ENCODE assay signal across 16 mouse cellular contexts in genomic region chr7:139074189-139074588, GRCm38 (mm10). TPM values are rescaled to one million over a fixed set of nuclear protein-coding genes. Genes with fewer than 3 reads are reported as not detected.
DNase-seq lines count a peak whose midpoint lies in the region; ATAC-seq lines count a peak whose summit lies in the region.
"Had no signal": no experiment of that assay in that cellular context is flagged by ENCODE, and none has a peak within 500 bp of the region (broad histone marks: within the 10 kb centered on the region; RNA-seq: fewer than 3 reads in every experiment).

No protein-coding gene starts in this region.

- H3K9ac ChIP-seq in midbrain, embryonic 16.5 days (ENCODE audit: low read depth, low read length), result no peak overlapping the region
- no peak overlapping the region for H3K9ac ChIP-seq in hindbrain, embryonic 14.5 days
- H3K9ac ChIP-seq in midbrain, embryonic 14.5 days (replicated peaks; ENCODE audit: low read length), result no peak overlapping the region
- H3K9ac ChIP-seq: limb, embryonic 12.5 days; liver, embryonic 14.5 days had no signal

- no peak for ATAC-seq in midbrain, embryonic 16.5 days
- peak; percentile 32; the same call in 1 of the 2 replicates for ATAC-seq in hindbrain, embryonic 14.5 days (ENCODE audit: low FRiP score)
- ATAC-seq in midbrain, embryonic 14.5 days (ENCODE audit: low FRiP score, low TSS enrichment), result no peak; the same call in 1 of the 2 replicates
- no peak for ATAC-seq in megakaryocyte progenitor cell, adult 5-6 weeks (replicated peaks; ENCODE audit: poor library complexity)
- ATAC-seq: forebrain, embryonic 14.5 days; inflammation-experienced regulatory T-cells, adult 6 months; lung, postnatal 0 days had no signal

- no peak overlapping the region for H3K4me3 ChIP-seq in midbrain, embryonic 10.5 days
- no peak overlapping the region for H3K4me3 ChIP-seq in midbrain, embryonic 16.5 days (ENCODE audit: low read depth, low read length)
- no peak overlapping the region for H3K4me3 ChIP-seq in hindbrain, embryonic 14.5 days (replicated peaks; ENCODE audit: low read length)
- H3K4me3 ChIP-seq in midbrain, embryonic 14.5 days (replicated peaks; ENCODE audit: low read depth, low read length), result no peak overlapping the region
- H3K4me3 ChIP-seq: limb, embryonic 12.5 days; megakaryocyte, embryonic 14.5 days had no signal

- no peak for DNase-seq in midbrain, embryonic 10.5 days (ENCODE audit: low spot score)
- no peak for DNase-seq in hindbrain, embryonic 14.5 days (ENCODE audit: low spot score)
- peak; percentile 66 for DNase-seq in midbrain, embryonic 14.5 days
- DNase-seq in spleen, adult 12 weeks (ENCODE audit: low spot score), result no peak
- no peak for DNase-seq in right cerebral cortex, postnatal 14 days
- DNase-seq: adrenal gland, postnatal 14 days; gastrocnemius, postnatal 14 days had no signal

- no peaks in the 10 kb centered on the region for H3K9me3 ChIP-seq in midbrain, embryonic 10.5 days (replicated peaks)
- H3K9me3 ChIP-seq in midbrain, embryonic 16.5 days (replicated peaks; ENCODE audit: control insufficient read depth, low read length, poor library complexity, severe bottlenecking), result no peaks in the 10 kb centered on the region
- no peaks in the 10 kb centered on the region for H3K9me3 ChIP-seq in hindbrain, embryonic 14.5 days (ENCODE audit: control insufficient read depth, low read length)
- H3K9me3 ChIP-seq in midbrain, embryonic 14.5 days (ENCODE audit: control insufficient read depth, low read length), result no peaks in the 10 kb centered on the region
- H3K9me3 ChIP-seq: limb, embryonic 12.5 days; megakaryocyte, embryonic 14.5 days had no signal

- H3K4me1 ChIP-seq in midbrain, embryonic 10.5 days, result peaks cover 53% of the 10 kb centered on the region
- H3K4me1 ChIP-seq in midbrain, embryonic 16.5 days (ENCODE audit: control insufficient read depth, insufficient read depth, low read length), result peaks cover 20% of the 10 kb centered on the region
- H3K4me1 ChIP-seq in hindbrain, embryonic 14.5 days (replicated peaks; ENCODE audit: control insufficient read depth, insufficient read depth, low read length), result peaks cover 34% of the 10 kb centered on the region
- peaks cover 37% of the 10 kb centered on the region for H3K4me1 ChIP-seq in midbrain, embryonic 14.5 days (ENCODE audit: control insufficient read depth, insufficient read depth, low read length)
- H3K4me1 ChIP-seq: megakaryocyte, embryonic 14.5 days had no signal

- H3K27me3 ChIP-seq in midbrain, embryonic 10.5 days (ENCODE audit: low read depth, poor library complexity, severe bottlenecking), result peaks cover 10% of the 10 kb centered on the region; the same call in 1 of the 2 replicates
- no peaks in the 10 kb centered on the region; the same call in 1 of the 2 replicates for H3K27me3 ChIP-seq in midbrain, embryonic 16.5 days (ENCODE audit: control insufficient read depth, insufficient read depth, low read depth, low read length)
- H3K27me3 ChIP-seq in hindbrain, embryonic 14.5 days (ENCODE audit: control insufficient read depth, insufficient read depth, low read length), result no peaks in the 10 kb centered on the region
- H3K27me3 ChIP-seq in midbrain, embryonic 14.5 days (ENCODE audit: control insufficient read depth, insufficient read depth, low read length), result no peaks in the 10 kb centered on the region

- no peak overlapping the region for H3K4me2 ChIP-seq in midbrain, embryonic 16.5 days (ENCODE audit: low read length)
- no peak overlapping the region for H3K4me2 ChIP-seq in hindbrain, embryonic 14.5 days (replicated peaks)
- H3K4me2 ChIP-seq in midbrain, embryonic 14.5 days (ENCODE audit: low read length), result no peak overlapping the region
- H3K4me2 ChIP-seq: limb, embryonic 12.5 days had no signal

- peak overlapping the region; percentile 77; the same call in 1 of the 2 replicates for H3K27ac ChIP-seq in midbrain, embryonic 10.5 days (replicated peaks)
- no peak overlapping the region for H3K27ac ChIP-seq in midbrain, embryonic 16.5 days (ENCODE audit: low read length)
- H3K27ac ChIP-seq in hindbrain, embryonic 14.5 days, result peak overlapping the region; percentile 70
- peak overlapping the region; percentile 6; the same call in 1 of the 2 replicates for H3K27ac ChIP-seq in midbrain, embryonic 14.5 days (replicated peaks; ENCODE audit: low read depth, low read length)
- H3K27ac ChIP-seq: limb, embryonic 12.5 days; liver, embryonic 14.5 days had no signal

- no peaks in the 10 kb centered on the region for H3K36me3 ChIP-seq in midbrain, embryonic 10.5 days
- H3K36me3 ChIP-seq in midbrain, embryonic 16.5 days (ENCODE audit: control insufficient read depth, insufficient read depth, low read length), result no peaks in the 10 kb centered on the region
- no peaks in the 10 kb centered on the region for H3K36me3 ChIP-seq in hindbrain, embryonic 14.5 days (replicated peaks; ENCODE audit: control insufficient read depth, insufficient read depth)
- H3K36me3 ChIP-seq in midbrain, embryonic 14.5 days (ENCODE audit: control insufficient read depth, insufficient read depth, low read length), result no peaks in the 10 kb centered on the region
- H3K36me3 ChIP-seq: limb, embryonic 12.5 days had no signal

- 55% methylated on average over 6 of the region's 6 CpGs for WGBS in midbrain, embryonic 10.5 days
- whole genome bisulfite sequencing in midbrain, embryonic 16.5 days, result 21% methylated on average over 6 of the region's 6 CpGs
- WGBS in hindbrain, embryonic 14.5 days, result 13% methylated on average over 6 of the region's 6 CpGs
- WGBS in midbrain, embryonic 14.5 days, result 15% methylated on average over 6 of the region's 6 CpGs

RNA-seq across cellular contexts. Expression of gene Dpysl4, which starts 11.6 kb away (rescaled TPM):
- polyA plus RNA-seq in midbrain, embryonic 10.5 days (2016; fragmentation: Nextera tagmentation; extraction: Ambion mirVana), result 107 and 159 TPM in 2 replicates
- 176 and 181 TPM in 2 replicates for polyA plus RNA-seq in midbrain, embryonic 16.5 days (2015; fragmentation: Nextera tagmentation; extraction: Ambion mirVana)
- 211 and 216 TPM in 2 replicates for polyA plus RNA-seq in hindbrain, embryonic 14.5 days (2014; fragmentation: Nextera tagmentation; extraction: Ambion mirVana)
- 215 and 238 TPM in 2 replicates for polyA plus RNA-seq in midbrain, embryonic 14.5 days (2014; fragmentation: Nextera tagmentation; extraction: Ambion mirVana)
- not detected in 2 replicates for total RNA-seq in megakaryocyte progenitor cell, adult 5-6 weeks (2015)
- not detected in 2 replicates for total RNA-seq in megakaryocyte progenitor cell, adult 5-6 weeks (2017)
- total RNA-seq: neutrophil, adult 5-6 weeks had no signal
